Mouse (Mus musculus) forebrain, embryonic 14.5 days (tissue): ENCODE measurements around the gene Pcp4. TPM values are rescaled to one million over a fixed set of nuclear protein-coding genes. Genes with fewer than 3 reads are reported as not detected.

Experiments used
- ATAC-seq: fragments of 200-750 bp; cut with Nextera tagmentation; 2 replicates; pipeline ENCODE4 v1.8.0; 2017; ENCODE audit warnings: mild to moderate bottlenecking, moderate library complexity
- DNase-seq: peaks from one replicate; pipeline ENCODE4 v3.0.0-alpha.2; 2015; ENCODE audit warnings: low spot score
- H3K27ac ChIP-seq: fragments of 300-500 bp; sonication (generic); 2 replicates; pipeline ENCODE4 v1.5.1; 2014; ENCODE audit warnings: low read depth, mild to moderate bottlenecking, control low read depth, low read length, moderate library complexity
- H3K27me3 ChIP-seq: fragments of 300-500 bp; sonication (generic); replicated peaks from 2 replicates; pipeline ENCODE4 v1.6.1; 2014; ENCODE audit warnings: low read length, control low read depth, mixed read lengths; ENCODE audit not compliant: control insufficient read depth, insufficient read depth
- H3K36me3 ChIP-seq: fragments of 300-500 bp; sonication (generic); 2 replicates; pipeline ENCODE4 v1.6.1; 2014; ENCODE audit warnings: low read length, control low read depth; ENCODE audit not compliant: control insufficient read depth, insufficient read depth
- H3K4me1 ChIP-seq: fragments of 300-500 bp; sonication (generic); 2 replicates; pipeline ENCODE4 v1.6.1; 2014; ENCODE audit warnings: antibody characterized with exemption, low read length, control low read depth; ENCODE audit not compliant: control insufficient read depth, insufficient read depth
- H3K4me2 ChIP-seq: fragments of 300-500 bp; sonication (generic); 2 replicates; pipeline ENCODE4 v1.6.1; 2014; ENCODE audit warnings: mild to moderate bottlenecking, control low read depth, low read length
- H3K4me3 ChIP-seq: fragments of 300-500 bp; sonication (generic); 2 replicates; pipeline ENCODE4 v1.5.1; 2014; ENCODE audit warnings: low read depth, low read length, control low read depth
- H3K9ac ChIP-seq: fragments of 300-500 bp; sonication (generic); 2 replicates; pipeline ENCODE4 v1.6.1; 2014; ENCODE audit warnings: mild to moderate bottlenecking, low read length, control low read depth, moderate library complexity
- H3K9me3 ChIP-seq: fragments of 300-500 bp; sonication (generic); replicated peaks from 2 replicates; pipeline ENCODE4 v1.6.1; 2016; ENCODE audit warnings: low read length, control low read depth, mixed read lengths; ENCODE audit not compliant: control insufficient read depth
- WGBS: fragments of 180-500 bp; shearing (Covaris S2); extraction: QIAGEN DNeasy Blood & Tissue Kit; methylation state at CpG from one replicate; pipeline ENCODE4 v1.1.7; 2014; 5-methylcytosine and 5-hydroxymethylcytosine counted together
- polyA plus RNA-seq: library from polyadenylated mRNA; unstranded; fragments of >200 nt; fragmentation: Nextera tagmentation; extraction: Ambion mirVana; gene quantifications from 2 replicates; pipeline ENCODE4 v1.2.1, GENCODE M21; 2014

Gene Pcp4
- polyA plus RNA-seq, 1 experiment from 2014 or later = 204 TPM

- Histone ChIP-seq H3K27me3 (no peaks in the 10 kb centered on the region), H3K9ac (no peak overlapping the region), H3K4me1 (0 out of 2 replicates have a peak, but pooled peaks cover 5% of the 10 kb centered on the region), H3K4me3 (no peak overlapping the region), H3K36me3 (no peaks in the 10 kb centered on the region), H3K4me2 (no peak overlapping the region), H3K27ac (no peak overlapping the region), H3K9me3 (no peaks in the 10 kb centered on the region)
- 85% methylated on average over 8 of the region's 8 CpGs for WGBS
- ATAC-seq (no peak), DNase-seq (no peak)
Observed at GRCm38 (mm10) chr16:96533710-96534109, 66.3 kb downstream of the Pcp4 start.

GRCm38 (mm10) chr16:96535271-96535670, 67.9 kb downstream of the Pcp4 start:
- DNase-seq = no peak

GRCm38 (mm10) chr16:96536426-96536825, 69.0 kb downstream of the Pcp4 start:
- Histone ChIP-seq H3K36me3 (no peaks in the 10 kb centered on the region), H3K27me3 (no peaks in the 10 kb centered on the region), H3K4me1 (no peaks in the 10 kb centered on the region), H3K9ac (no peak overlapping the region), H3K9me3 (no peaks in the 10 kb centered on the region), H3K27ac (no peak overlapping the region), H3K4me2 (no peak overlapping the region), H3K4me3 (no peak overlapping the region)
- no peak for DNase-seq
- ATAC-seq = no peak

More at GRCm38 (mm10) chr16:96535271-96535670, 67.9 kb downstream of the Pcp4 start:
- H3K36me3 ChIP-seq = no peaks in the 10 kb centered on the region
- WGBS = 80% methylated on average over 4 of the region's 4 CpGs
- H3K27me3 ChIP-seq = no peaks in the 10 kb centered on the region
- no peak overlapping the region for H3K27ac ChIP-seq
- H3K9ac ChIP-seq = no peak overlapping the region
- no peak overlapping the region for H3K4me2 ChIP-seq
- H3K4me1 ChIP-seq = no peaks in the 10 kb centered on the region
- H3K9me3 ChIP-seq = no peaks in the 10 kb centered on the region
- no peak overlapping the region for H3K4me3 ChIP-seq
- ATAC-seq = no peak

DNA sequence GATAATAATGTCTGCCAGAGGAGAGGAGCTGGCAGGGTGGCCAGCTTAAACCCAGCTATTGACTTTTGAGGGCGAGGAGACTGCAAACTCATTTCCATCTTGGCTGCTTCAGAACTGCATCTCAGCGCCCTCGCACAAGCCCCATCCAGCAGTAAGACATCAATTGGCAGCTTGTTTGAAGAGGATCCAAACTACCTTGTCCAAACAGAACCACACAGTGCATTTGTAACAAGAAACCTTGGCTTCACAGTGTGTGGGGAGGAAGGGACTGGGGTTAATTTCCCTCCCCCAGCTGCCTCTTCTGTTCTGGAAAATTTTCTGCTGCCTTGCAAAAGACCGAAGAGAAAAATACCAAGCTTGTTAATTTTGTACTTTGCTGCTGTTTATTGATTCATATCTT, 71.7 kb downstream of the Pcp4 start:
- ATAC-seq (no peak), DNase-seq (no peak)
- 82% methylated on average over 4 of the region's 4 CpGs for WGBS
- no peak overlapping the region for H3K9ac ChIP-seq
- no peaks in the 10 kb centered on the region for H3K36me3 ChIP-seq
- no peaks in the 10 kb centered on the region for H3K9me3 ChIP-seq
- no peaks in the 10 kb centered on the region for H3K4me1 ChIP-seq
- H3K27me3 ChIP-seq = no peaks in the 10 kb centered on the region
- no peak overlapping the region for H3K27ac ChIP-seq
- no peak overlapping the region for H3K4me2 ChIP-seq
- no peak overlapping the region for H3K4me3 ChIP-seq

- Histone ChIP-seq H3K27me3 (no peaks in the 10 kb centered on the region), H3K4me1 (no peaks in the 10 kb centered on the region), H3K36me3 (no peaks in the 10 kb centered on the region), H3K4me2 (no peak overlapping the region), H3K4me3 (no peak overlapping the region), H3K9me3 (no peaks in the 10 kb centered on the region), H3K27ac (no peak overlapping the region), H3K9ac (no peak overlapping the region)
- 59% methylated on average over 2 of the region's 2 CpGs for WGBS
- no peak for ATAC-seq
- DNase-seq = no peak
Observed at GRCm38 (mm10) chr16:96541056-96541455, 73.7 kb downstream of the Pcp4 start.

- Histone ChIP-seq H3K9me3 (no peaks in the 10 kb centered on the region), H3K27ac (no peak overlapping the region), H3K4me2 (no peak overlapping the region), H3K27me3 (no peaks in the 10 kb centered on the region), H3K4me1 (no peaks in the 10 kb centered on the region), H3K36me3 (no peaks in the 10 kb centered on the region), H3K9ac (no peak overlapping the region), H3K4me3 (no peak overlapping the region)
- DNase-seq = no peak
- 85% methylated on average over 2 of the region's 2 CpGs for WGBS
- ATAC-seq = no peak
Observed at GRCm38 (mm10) chr16:96552680-96553079, 85.3 kb downstream of the Pcp4 start.

GRCm38 (mm10) chr16:96555412-96555811, 88.0 kb downstream of the Pcp4 start:
- H3K36me3 ChIP-seq = no peaks in the 10 kb centered on the region
- H3K4me1 ChIP-seq = no peaks in the 10 kb centered on the region
- no peaks in the 10 kb centered on the region for H3K27me3 ChIP-seq
- no peak overlapping the region for H3K4me3 ChIP-seq
- H3K9ac ChIP-seq = no peak overlapping the region
- H3K9me3 ChIP-seq = no peaks in the 10 kb centered on the region
- H3K4me2 ChIP-seq = no peak overlapping the region
- DNase-seq (no peak), ATAC-seq (no peak)
- no peak overlapping the region for H3K27ac ChIP-seq
- 74% methylated on average over 4 of the region's 4 CpGs for WGBS

GRCm38 (mm10) chr16:96556621-96557020, 89.2 kb downstream of the Pcp4 start:
- no peak overlapping the region for H3K9ac ChIP-seq
- H3K9me3 ChIP-seq = no peaks in the 10 kb centered on the region
- H3K36me3 ChIP-seq = no peaks in the 10 kb centered on the region
- no peak overlapping the region for H3K4me3 ChIP-seq
- no peak for ATAC-seq
- DNase-seq = no peak
- no peak overlapping the region for H3K27ac ChIP-seq
- WGBS = 90% methylated on average over 3 of the region's 3 CpGs
- H3K27me3 ChIP-seq = no peaks in the 10 kb centered on the region
- no peaks in the 10 kb centered on the region for H3K4me1 ChIP-seq
- H3K4me2 ChIP-seq = no peak overlapping the region

DNA sequence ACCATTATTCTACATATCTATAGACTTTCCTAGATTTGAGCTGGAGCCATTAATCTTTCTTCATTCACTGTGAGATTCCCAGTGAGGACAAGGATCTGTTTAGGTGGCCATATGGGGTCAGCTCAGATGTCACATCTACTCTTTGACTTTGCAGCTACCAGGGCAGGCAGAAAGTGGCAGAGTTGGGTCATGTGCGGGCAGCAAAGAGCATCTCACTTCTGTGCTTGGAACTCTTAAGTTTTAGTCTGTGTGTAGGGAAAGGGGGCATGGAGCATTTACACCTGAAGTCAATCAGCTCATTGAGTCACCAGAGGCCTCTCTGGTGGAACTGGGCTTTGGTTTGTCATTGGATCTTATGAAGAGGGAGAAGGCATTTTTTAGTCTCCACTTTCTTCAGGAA, 90.9 kb downstream of the Pcp4 start:
- H3K27ac ChIP-seq = no peak overlapping the region
- H3K4me1 ChIP-seq = peaks cover under 1% of the 10 kb centered on the region; the same call in 1 of the 2 replicates
- no peak for DNase-seq
- ATAC-seq = no peak
- H3K27me3 ChIP-seq = no peaks in the 10 kb centered on the region
- no peak overlapping the region for H3K4me3 ChIP-seq
- no peaks in the 10 kb centered on the region for H3K36me3 ChIP-seq
- H3K4me2 ChIP-seq = no peak overlapping the region
- 89% methylated on average over 1 of the region's 1 CpGs for WGBS
- H3K9ac ChIP-seq = no peak overlapping the region
- H3K9me3 ChIP-seq = no peaks in the 10 kb centered on the region
